11 mouse cellular contexts compared by ENCODE assay signal in the genomic region with DNA sequence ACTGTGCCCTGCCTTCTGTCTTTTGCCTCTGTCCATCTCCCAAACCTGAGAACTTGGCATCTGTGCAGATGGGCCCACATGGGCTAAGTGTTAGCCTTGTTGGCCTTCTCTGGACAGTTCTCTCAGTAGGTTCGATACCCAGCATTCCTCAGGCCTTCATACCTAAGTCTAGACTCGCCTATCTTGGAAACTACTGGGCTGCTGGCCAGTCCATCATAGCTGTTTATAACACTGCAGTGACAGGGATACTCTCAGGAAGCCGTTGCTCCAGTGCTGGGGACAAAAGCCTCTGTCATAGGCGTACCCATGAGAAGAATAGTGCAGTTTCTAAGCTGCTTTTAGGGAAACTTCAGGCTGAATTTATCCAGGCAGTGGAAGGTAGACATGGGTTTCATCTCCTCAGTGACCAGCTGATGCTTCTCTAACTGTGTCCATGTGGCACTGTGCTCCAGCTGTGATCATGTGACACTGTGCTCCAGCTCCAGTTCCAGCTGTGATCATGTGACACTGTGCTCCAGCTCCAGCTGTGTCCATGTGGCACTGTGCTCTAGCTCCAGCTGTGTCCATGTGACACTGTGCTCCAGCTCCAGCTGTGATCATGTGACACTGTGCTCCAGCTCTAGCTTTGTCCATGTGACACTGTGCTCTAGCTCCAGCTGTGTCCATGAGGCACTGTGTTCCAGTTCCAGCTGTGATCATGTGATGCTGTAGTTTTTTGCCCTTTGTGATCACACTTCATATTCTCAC.
A peak's percentile ranks its signal among the peaks of the same experiment; 100 is the strongest.
DNase-seq lines count a peak whose midpoint lies in the region; ATAC-seq lines count a peak whose summit lies in the region.
"Had no signal": no experiment of that assay in that cellular context is flagged by ENCODE, and none has a peak within 500 bp of the region (broad histone marks: within the 10 kb centered on the region; RNA-seq: fewer than 3 reads in every experiment).

No protein-coding gene starts in this region.

- H3K27me3 ChIP-seq in midbrain, embryonic 13.5 days: no peaks in the 10 kb centered on the region
- no peaks in the 10 kb centered on the region for H3K27me3 ChIP-seq in midbrain, embryonic 10.5 days (ENCODE audit: low read depth, poor library complexity, severe bottlenecking)
- H3K27me3 ChIP-seq: liver, embryonic 12.5 days had no signal

- 0 out of 2 replicates have a peak, but pooled peaks have one; percentile 5 for ATAC-seq in midbrain, embryonic 13.5 days
- ATAC-seq: liver, embryonic 12.5 days had no signal

- no peaks in the 10 kb centered on the region for H3K36me3 ChIP-seq in midbrain, embryonic 13.5 days
- no peaks in the 10 kb centered on the region for H3K36me3 ChIP-seq in midbrain, embryonic 10.5 days
- H3K36me3 ChIP-seq: liver, embryonic 12.5 days had no signal

- H3K27ac ChIP-seq in midbrain, embryonic 13.5 days: no peak overlapping the region
- H3K27ac ChIP-seq in midbrain, embryonic 10.5 days (replicated peaks): no peak overlapping the region
- H3K27ac ChIP-seq: liver, embryonic 12.5 days had no signal

- peak; percentile 98 for DNase-seq in heart, adult 11 months
- no peak for DNase-seq in heart, postnatal 25 days (ENCODE audit: low spot score)
- DNase-seq in midbrain, embryonic 10.5 days (ENCODE audit: low spot score): no peak
- peak; percentile 72 to 77 for DNase-seq in heart, postnatal 10 days
- no peak for DNase-seq in adrenal gland, postnatal 25 days
- DNase-seq in cerebellum, adult 11-12 months: no peak
- no peak for DNase-seq in frontal cortex, postnatal 10 days (ENCODE audit: low spot score in 2 of 2)
- DNase-seq: kidney, adult 11 months; thymus, postnatal 36 days had no signal

- no peak overlapping the region for H3K4me3 ChIP-seq in midbrain, embryonic 13.5 days (replicated peaks)
- H3K4me3 ChIP-seq in midbrain, embryonic 10.5 days: no peak overlapping the region
- H3K4me3 ChIP-seq: liver, embryonic 12.5 days had no signal

- H3K4me1 ChIP-seq in midbrain, embryonic 13.5 days (replicated peaks): peaks cover 35% of the 10 kb centered on the region
- peaks cover 41% of the 10 kb centered on the region for H3K4me1 ChIP-seq in midbrain, embryonic 10.5 days

- H3K9me3 ChIP-seq in midbrain, embryonic 13.5 days: no peaks in the 10 kb centered on the region
- no peaks in the 10 kb centered on the region for H3K9me3 ChIP-seq in midbrain, embryonic 10.5 days (replicated peaks)
- H3K9me3 ChIP-seq: liver, embryonic 12.5 days had no signal

- WGBS in midbrain, embryonic 13.5 days: 75% methylated on average over 4 of the region's 4 CpGs
- 83% methylated on average over 4 of the region's 4 CpGs for WGBS in midbrain, embryonic 10.5 days

- no peak overlapping the region for H3K4me2 ChIP-seq in midbrain, embryonic 13.5 days (replicated peaks)
- H3K4me2 ChIP-seq: liver, embryonic 12.5 days had no signal

- H3K9ac ChIP-seq in midbrain, embryonic 13.5 days (replicated peaks): no peak overlapping the region
- H3K9ac ChIP-seq: liver, embryonic 12.5 days had no signal

- intact Hi-C loops in heart, postnatal 25 days (cut with DNase I): loop anchor here (5.0 kb wide), 3 partner anchors 210 to 570 kb away; a partner anchor contains a TSS
- intact Hi-C loops in heart, postnatal 10 days (cut with DNase I): loop anchor here (5.0 kb wide), 1 partner anchor 505 kb away; a partner anchor contains a TSS

Comparison
In these comparisons a context has a peak if more than half of its experiments do, and no peak if none do; other contexts are left out.
1. DNase-seq: peak in heart, adult 11 months (single experiment) and heart, postnatal 10 days (2 of 2); none in heart, postnatal 25 days (single experiment), midbrain, embryonic 10.5 days (single experiment), adrenal gland, postnatal 25 days (single experiment), cerebellum, adult 11-12 months (single experiment) and frontal cortex, postnatal 10 days (0 of 2).